Mouse (Mus musculus) kidney, adult 18-20 months (tissue): ENCODE data around the gene Olfr550.
"Not testable (repeated sequence)": the region's sequence is repeated elsewhere in the genome, so short reads cannot be mapped to it uniquely, and the experiment has no call there.

Experiments used
- DNase-seq: peaks from one replicate; pipeline ENCODE4 v3.0.0; 2021

Olfr550 gene

DNA sequence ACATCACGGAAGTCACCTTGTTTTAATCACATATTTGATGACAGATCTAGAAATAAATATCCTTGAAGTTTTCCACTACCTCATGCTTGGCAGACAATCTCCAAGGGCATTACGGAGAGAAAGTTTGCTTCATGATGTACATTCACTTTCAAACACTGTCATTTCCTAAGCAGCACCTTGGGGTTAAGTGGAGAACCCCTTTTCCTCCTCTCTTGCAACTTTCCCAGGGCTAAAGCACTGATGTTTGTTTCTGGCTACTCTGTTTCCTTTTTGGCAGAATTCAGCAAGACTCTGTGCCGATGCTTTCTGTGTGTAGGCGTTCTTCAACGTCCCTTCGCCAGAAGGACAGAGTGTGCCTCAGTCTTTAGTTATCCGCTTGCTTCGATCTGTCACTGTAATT is at the start of gene Olfr550:
TSS of gene Olfr550 (plus strand) at position 301 of the 400 bp plus-strand sequence.
- DNase-seq, result no peak

DNA sequence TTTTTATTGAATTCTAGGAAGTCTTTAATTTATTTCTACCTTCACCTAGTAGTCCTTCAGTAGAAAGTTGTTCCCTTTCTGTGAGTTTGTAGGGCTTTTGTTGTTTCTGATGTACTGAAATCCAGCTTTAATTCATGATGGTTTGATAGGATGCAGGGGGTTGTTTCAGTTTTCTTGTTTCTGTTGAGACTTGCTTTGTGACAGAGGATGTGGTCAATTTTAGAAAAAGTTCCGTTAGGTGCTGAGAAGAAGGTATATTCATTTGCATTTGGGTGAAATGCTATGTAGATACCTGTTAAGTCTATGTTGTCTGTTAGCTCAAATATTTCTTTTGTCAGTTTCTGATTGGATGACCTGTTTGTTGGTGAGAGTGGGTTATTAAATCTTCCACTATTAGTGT is 42.2 kb upstream of the Olfr550 start:
- no peak for DNase-seq

DNA sequence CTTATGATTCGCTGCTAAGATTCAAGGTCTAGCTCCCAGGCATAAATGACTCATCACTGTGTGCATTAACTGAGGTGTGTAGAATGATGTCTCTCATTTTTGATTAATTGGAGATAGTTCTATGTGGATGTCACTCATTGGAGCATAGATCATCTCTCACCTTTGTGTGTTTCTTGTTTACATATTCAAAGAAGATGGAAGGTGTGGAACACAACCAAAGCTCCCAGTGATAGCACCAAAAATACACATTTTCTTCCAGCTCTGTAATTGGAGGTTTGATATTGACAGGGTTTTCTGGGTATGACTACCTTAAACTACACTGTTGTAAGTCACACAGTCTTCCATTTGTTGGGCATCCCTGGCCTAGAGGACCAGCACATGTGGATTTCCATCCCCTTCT is 36.8 kb upstream of the Olfr550 start, which contains the start of gene Olfr547:
TSS of gene Olfr547 (plus strand) at position 301 of the 400 bp plus-strand sequence.
- DNase-seq, result no peak

DNA sequence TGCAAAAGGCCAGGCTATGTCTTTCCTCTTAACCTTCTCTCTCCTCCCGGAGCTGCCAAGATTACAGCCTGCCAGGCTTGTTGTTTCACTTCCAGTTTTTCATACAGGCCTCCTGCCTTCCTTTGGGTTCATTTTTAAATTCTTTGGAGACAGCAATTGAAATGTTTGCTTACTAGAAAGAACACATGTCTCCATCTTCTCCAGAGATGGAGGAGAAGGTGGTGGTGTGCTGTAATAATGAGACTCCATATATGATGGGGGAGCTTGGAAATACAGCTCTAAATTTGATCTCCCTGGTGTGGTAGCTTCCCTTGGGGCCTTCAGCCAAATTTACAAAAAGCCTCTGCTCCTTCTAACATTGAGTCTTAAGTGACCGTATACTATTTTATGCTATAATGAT is 30.6 kb upstream of the Olfr550 start, which contains the start of gene Olfr548-ps1:
TSS of gene Olfr548-ps1 (plus strand) at position 301 of the 400 bp plus-strand sequence.
- DNase-seq, result no peak

DNA sequence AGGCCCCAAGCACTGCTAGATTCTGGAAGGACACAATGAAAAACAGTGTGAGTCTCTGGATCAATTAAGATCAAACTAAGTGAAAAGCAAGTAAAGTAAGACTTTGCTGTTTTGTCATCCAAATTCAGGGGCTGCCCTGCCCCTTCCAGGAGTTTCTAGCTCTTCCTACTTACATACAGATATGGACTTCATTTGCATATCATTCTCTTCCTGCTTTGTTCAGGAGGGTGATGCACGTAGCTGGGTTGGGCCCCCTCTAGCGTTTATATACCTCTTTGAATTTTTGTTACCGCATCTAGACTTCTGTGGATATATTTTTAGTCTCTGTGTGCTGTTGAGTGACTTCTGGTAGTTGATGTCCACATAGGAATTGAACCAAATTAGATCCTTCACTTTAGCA is 30.0 kb upstream of the Olfr550 start:
- no peak for DNase-seq

DNA sequence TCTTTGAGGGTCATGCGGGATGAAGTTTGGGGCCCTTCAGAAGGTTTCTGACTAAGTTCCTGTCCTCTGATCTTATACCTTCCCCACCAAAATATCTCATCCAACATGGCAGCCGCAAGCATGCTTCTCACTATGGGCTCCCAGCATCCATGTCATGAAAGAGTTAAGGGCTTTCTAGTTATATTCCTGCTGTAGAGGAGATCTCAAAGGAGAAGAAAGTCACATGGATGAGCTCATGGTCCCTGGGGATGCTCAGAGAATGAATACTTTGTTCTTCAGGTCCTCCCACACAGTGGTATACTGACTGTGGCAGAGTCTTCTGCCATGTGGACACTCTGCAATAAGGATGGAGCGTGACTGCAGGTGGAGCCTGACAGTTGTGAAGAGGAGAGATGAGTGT is 21.7 kb upstream of the Olfr550 start, which contains the start of gene Olfr549:
TSS of gene Olfr549 (plus strand) at position 301 of the 400 bp plus-strand sequence.
- no peak for DNase-seq

DNA sequence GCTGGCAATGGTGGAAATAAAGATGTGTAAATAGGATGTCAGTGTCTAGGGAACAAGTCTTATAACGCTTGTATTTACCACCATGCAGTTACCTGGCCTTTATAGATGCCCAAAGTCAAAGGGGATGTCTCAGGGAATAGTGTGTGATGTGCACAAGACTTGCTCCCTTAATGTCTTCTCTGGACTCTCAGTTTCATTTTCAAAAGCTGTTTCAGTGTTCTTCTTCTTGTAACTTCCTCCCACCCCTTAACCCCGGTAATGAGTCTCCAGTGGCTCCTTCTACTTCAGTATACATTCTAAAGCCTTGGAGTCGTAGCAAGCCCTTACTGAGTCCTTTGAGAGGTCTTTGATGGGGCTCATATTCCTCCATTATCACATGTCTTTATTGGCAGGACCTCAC is 18.0 kb upstream of the Olfr550 start:
- DNase-seq, result no peak

DNA sequence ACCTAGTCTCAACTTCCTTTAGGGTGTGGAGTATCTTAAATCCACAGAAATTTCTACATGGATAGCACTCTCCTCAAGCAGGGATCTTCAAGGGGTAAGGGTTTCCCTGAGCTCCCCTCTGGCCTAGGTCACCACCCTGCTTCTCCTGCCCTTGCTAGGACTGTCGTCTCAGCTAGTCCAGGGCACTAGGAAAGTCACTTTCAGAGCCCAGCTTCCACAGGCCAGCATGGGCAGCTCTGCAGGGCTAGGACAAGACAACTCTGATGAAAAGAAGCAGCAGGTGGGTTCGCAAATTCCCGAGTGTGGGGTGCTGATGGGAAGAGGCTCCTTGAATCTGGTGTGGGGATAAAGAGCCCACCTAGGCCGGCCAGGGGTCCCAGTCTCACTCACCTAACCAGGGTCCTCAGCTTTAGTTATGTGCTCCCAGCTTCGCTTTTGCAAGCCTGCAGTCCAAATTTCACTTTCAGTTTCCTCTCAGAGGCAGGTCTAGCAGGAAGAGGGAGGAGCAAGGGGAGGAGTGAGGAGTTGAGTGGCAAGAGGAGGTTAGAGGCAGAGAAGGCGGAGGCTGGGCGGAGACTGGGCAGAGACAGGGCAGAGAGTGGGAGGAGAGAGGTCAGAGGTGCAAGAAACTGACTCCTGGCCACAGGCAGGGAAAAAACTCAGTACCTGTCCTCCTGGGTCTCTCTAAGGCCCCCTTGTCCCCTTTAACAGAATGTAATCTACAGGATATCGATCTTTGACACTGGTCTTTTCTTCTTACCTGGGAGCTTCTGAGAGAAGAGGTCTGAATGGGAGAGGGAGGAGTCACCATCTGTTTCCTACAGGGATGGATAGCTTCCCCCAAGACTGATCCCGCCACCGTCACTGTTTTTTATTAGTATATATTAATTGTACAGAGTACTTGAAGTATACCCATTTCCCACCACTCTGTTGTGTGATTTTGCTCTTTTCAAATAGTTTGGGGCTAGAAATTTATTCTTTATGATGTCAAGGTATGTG is 5.9 kb upstream of the Olfr550 start, which contains the start of gene Trim21:
TSS of gene Trim21 (minus strand) at position 488 of the 999 bp plus-strand sequence.
- peak; percentile 91 for DNase-seq

DNA sequence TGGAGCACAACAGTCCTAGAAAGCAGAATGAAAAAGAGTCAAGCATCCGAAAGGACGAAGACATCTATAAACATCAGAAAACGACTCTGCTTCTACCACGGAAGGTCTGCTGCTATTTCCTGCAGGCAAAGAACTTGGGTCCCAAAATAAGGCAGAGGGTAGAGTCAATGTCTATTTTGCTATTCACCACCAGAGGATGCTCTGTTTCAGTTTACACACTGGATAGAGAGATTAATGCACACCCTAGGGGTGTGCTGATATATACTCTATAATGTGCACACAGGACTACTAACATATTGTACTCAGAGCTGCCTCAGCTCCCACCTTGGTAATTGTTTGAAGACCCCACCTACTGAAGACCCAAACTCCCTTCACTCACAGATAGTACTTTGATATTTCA is 5.0 kb upstream of the Olfr550 start:
- DNase-seq, result no peak

DNA sequence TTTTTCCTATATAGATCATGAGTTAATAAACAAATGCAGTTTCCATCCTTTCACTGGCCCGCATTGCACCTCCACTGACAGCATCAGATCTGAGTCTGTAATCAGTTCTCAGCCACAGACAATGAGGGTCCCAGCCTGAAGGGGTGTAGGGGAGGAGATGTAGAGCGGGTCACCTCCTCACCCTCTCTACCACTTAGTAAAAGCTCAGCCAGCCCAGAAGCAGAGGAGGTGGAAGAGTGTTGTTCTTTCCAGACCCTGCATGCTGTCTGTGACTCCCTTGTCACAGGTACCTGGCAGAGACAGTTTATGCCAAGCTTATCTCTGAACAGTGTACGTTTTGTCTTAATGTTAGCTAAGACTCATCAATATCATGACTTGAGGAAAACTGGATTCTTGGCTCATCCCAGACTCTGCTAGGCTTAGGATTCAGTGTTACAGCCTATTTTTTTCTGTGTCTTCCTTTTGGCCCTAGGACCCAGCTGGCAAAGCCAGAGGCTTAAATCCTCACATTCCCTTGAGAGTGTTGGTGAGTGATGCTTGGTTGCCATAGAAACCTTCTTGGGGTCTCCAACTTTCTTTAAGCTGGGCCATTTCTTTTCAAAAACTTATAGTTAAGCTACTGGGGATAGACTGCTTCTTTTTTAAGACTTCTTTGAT is 2.1 kb downstream of the Olfr550 start:
- DNase-seq, result no peak

DNA sequence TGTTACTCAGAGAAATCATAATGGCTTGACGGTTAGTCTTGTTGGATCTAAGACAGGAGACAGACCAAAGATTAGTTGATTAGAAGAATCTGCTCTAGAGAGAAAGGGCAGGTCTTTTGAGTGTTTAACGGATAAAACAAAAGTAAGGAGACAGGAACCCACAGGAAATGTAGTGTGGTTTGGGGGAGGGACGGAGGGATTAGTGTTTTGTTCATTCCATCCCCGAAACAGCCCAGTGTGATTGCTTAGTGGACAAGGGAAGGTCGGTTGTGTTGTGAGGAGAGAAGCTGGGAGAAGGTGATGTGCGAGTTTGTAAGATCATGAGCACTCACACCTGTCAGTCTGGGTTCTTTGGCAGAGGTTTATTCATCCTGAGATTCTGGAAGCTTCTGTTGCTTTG is 4.8 kb downstream of the Olfr550 start:
- DNase-seq, result no peak

DNA sequence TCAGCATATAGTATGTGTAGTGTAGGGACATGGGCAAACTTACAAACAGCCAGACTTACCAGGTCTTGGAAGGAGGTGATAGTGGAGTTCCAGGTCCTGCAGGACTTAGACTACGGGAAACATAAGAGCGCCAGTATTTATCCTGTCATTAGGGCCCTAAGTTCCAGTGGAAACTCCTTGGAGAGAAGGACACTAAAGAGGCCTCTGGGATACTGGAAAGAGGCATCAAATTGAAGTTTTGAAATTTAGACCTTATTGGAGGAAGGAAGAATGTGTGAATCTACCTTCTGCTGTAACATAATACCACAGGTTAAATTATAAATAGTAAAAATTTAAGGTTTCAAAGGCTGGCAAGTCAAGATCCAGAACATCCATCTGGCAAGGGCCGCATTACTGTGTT is 20.5 kb downstream of the Olfr550 start, which contains the start of gene Olfr551:
TSS of gene Olfr551 (minus strand) at position 101 of the 400 bp plus-strand sequence.
- no peak for DNase-seq

DNA sequence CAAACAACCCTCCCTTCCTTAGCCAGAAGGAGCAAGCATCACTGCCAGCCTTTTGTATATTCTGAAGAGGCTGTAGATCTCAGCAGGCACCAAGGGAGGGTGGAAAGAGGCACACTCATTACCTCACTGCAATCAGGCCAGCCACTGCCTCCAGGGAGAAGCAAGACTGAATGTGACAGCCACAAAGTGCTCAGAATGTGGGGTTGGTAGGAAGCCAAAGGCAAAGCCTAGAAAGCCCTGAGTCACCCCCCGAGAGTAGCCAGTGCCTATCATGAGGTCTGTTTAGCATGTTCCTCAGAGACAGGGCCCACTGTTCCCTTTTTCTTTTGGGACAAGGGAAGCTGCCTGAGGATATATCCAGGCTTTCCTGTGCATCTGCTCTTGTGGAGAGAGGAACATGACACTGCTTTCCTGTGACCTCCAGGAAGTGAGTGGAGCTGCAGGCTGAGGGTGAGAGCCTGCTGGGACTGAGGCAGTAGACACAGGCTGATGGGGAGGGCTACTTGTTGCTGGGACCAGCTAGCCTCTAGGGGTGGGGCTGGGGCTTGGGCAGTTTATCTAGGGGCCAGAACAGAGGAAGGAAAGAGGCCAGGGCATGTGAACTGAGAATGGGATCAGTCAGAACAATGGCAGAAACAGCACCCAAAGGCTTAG is 26.3 kb downstream of the Olfr550 start, which contains the start of gene Olfr552:
TSS of gene Olfr552 (plus strand) at position 393 of the 654 bp plus-strand sequence.
- no peak for DNase-seq

DNA sequence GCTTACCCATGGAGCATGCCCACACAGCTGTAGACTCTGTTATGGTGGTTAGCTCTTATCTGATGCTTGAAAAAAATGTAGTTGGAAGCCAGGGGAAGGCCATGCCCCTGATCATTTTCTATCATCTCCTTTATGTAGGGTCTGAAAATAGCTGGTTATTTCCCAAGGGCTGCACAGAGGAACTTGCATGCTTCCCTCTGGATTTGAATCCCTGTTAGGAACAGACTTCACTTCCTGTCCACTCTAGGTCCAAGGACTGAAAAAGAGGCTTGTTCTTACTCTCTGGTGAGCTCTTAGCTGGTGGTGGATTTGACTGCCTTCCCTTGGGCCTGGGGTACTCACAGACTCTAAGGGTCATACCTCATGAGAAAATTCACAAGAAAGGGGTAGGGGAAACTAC is 46.9 kb downstream of the Olfr550 start, which contains the start of gene Olfr553:
TSS of gene Olfr553 (minus strand) at position 101 of the 400 bp plus-strand sequence.
- DNase-seq, result no peak

DNA sequence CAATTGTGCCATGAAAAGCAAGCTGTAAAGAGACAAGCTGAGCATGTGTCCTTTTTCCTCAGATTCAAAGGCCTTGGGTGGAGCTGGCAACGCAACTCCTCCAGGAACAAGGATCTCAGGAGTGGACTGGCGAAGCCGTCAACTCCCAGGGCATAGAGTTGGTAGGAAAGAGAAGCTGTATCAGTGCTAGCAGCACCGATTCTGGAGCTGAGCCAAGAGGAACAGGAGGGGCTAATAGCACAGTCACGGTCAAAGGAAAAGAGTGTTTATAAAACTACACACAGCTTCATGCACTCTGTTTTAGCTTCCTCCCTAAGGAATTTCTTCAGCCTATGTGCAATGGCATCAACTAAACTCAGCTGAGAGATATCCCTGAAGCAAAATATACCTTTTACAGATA is 48.4 kb downstream of the Olfr550 start:
- no peak for DNase-seq

DNA sequence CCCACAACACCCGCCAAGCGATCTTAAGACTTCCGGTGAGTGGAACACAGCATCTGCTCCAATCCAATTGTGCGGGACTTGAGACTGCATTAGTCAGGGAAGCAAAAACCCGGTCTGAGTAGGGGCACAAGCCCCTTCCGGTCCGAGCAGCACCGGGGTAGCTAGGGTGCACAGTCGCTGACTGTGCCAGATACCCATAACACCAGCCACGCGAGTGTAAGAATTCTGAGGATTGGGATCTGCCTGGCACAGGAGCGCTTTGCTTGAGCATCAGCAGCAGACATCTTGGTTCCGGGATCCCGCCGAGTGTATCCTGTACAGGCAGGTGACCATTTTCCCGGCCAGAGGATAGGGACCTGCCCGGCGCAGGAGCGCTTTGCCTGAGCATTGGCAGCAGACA is 49.1 kb downstream of the Olfr550 start:
- not testable (repeated sequence) for DNase-seq
